Mouse (Mus musculus) small intestine, adult 2 months (tissue): ENCODE measurements around the gene Cant1.

Experiments used
- CTCF ChIP-seq: fragments of 200-500 bp; IDR thresholded peaks from 2 replicates; pipeline ENCODE4 v1.5.1; 2012; ENCODE audit warnings: low read depth, mild to moderate bottlenecking, control low read depth, inconsistent platforms, low read length, moderate library complexity, mixed read lengths; ENCODE audit not compliant: insufficient replicate concordance, insufficient read length; ENCODE audit errors: extremely low read depth
- POLR2A ChIP-seq: fragments of 200-500 bp; IDR thresholded peaks from 2 replicates; pipeline ENCODE4 v1.6.1; 2012; ENCODE audit warnings: low read depth, mild to moderate bottlenecking, control low read depth, inconsistent platforms, low read length, moderate library complexity

DNA sequence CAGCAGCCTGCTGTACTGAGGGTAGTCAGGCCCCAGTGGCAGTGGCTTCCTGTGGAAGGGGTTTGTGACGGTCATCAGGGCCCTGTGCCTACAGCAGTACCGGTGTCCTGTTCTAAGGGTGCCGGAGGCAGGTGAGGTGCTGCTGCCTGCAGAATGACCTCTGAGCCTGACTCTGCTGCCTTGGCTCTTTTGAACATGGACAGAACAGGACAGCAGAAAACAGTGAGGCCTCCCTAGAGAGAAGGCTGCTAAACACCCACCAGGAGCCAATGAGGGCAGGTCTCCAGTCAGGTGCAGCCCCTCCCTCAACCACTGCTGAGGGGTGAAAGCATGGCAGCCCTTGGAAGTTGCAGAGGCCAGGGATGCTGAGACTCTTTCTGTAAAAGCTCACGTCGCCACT is 12.4 kb downstream of the Cant1 start:
- TF ChIP-seq POLR2A (no peak), CTCF (no peak)
